Mouse (Mus musculus) brain, embryonic 14.5 days (tissue): ENCODE data around the gene Sytl1.

Experiments used
- CTCF ChIP-seq: fragments of 200-500 bp; IDR thresholded peaks from 2 replicates; pipeline ENCODE4 v1.5.1; 2012; ENCODE audit warnings: inconsistent platforms, mild to moderate bottlenecking, moderate library complexity, borderline replicate concordance; ENCODE audit not compliant: insufficient read depth, insufficient read length; ENCODE audit errors: extremely low read depth
- POLR2A ChIP-seq: fragments of 200-500 bp; IDR thresholded peaks from 2 replicates; pipeline ENCODE4 v1.6.1; 2012; ENCODE audit warnings: mild to moderate bottlenecking, inconsistent platforms, borderline replicate concordance; ENCODE audit not compliant: poor library complexity, insufficient read depth, insufficient read length, severe bottlenecking; ENCODE audit errors: extremely low read depth

GRCm38 (mm10) chr4:133234771-133235170 is 28.1 kb downstream of the Sytl1 start:
- TF ChIP-seq CTCF (no peak), POLR2A (no peak)
